Mouse (Mus musculus): ENCODE measurements around the gene Acot11. TPM values are rescaled to one million over a fixed set of nuclear protein-coding genes. Genes with fewer than 3 reads are reported as not detected.

Acot11 gene
- 7.7 and 9.1 TPM in 2 replicates for polyA plus RNA-seq (2021; fragmentation: Nextera tagmentation)
- long read RNA-seq, experiment 1, full-length matches to known transcripts = 8 of 24 reads
- long read RNA-seq, experiment 1, partial matches to known transcripts = 3 of 24 reads
- long read RNA-seq, experiment 1, other reads (novel, unspliced or antisense) = 13 of 24 reads
- long read RNA-seq, experiment 2, full-length matches to known transcripts = 45 of 75 reads
- long read RNA-seq, experiment 2, partial matches to known transcripts = 10 of 75 reads
- long read RNA-seq, experiment 2, other reads (novel, unspliced or antisense) = 20 of 75 reads

DNA sequence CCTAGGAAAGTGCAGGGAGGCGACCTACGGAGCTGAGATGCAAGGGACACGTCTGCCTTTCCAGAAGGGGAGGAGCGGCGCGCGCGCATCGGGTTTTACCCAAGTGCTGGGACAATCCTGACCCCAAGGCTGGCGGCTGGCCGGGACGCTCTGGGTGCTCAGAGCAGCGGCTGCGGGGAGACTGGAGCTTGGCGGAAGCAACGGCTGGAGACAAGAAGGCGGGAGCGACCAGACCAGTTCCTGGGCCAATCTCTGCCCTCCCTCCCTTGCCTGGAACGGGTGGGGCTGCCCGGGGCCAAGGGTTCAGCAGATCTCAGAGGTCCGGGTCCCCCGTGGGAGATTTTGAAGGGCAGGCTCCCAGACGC is at the start of gene Acot11:
Acot11 (minus strand) TSS at position 89 of the 365 bp plus-strand sequence.

GRCm38 (mm10) chr4:106733636-106734035 is 71.2 kb downstream of the Acot11 start, which contains the start of gene Fam151a:
Gene Fam151a, plus strand, starts transcription at chr4:106733889.

DNA sequence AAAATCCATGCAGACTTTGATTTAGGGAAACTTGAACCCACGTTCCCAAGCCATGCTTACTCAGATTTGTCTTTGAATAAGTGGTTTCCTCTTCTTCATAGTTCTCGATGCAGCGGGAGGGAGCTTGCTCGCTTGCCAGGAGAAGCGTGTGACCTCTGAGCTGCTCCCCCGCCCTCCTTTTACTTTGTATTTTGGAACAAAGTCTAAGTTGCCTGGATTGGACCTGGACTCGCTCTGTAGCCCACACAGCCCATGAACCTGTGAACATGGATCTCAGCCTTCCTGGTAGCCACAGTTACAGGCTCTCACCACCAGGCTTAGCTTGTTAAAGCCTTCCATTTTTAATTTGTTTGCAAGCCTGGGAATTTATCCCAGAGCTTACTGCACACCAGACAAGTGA is 74.0 kb downstream of the Acot11 start, which contains the start of gene Mroh7:
Mroh7 (minus strand) TSS at position 112 of the 400 bp plus-strand sequence.

Other genes with a start within 250 kb of the Acot11 start
- gene Dhcr24, start 244.0 kb downstream of the Acot11 start, polyA plus RNA-seq (2021; fragmentation: Nextera tagmentation) = 16.8 and 18.7 TPM in 2 replicates
- 0.26 TPM in 1 of 2 replicates, not detected in the other for gene Lexm, start 187.8 kb downstream of the Acot11 start, polyA plus RNA-seq (2021; fragmentation: Nextera tagmentation)
- 0.35 and 0.53 TPM in 2 replicates for gene Ttc22, start 182.6 kb downstream of the Acot11 start, polyA plus RNA-seq (2021; fragmentation: Nextera tagmentation)
- gene Pars2, start 153.9 kb downstream of the Acot11 start, polyA plus RNA-seq (2021; fragmentation: Nextera tagmentation) = 12.2 and 16.0 TPM in 2 replicates
- 32.0 and 32.8 TPM in 2 replicates for gene Ttc4, start 126.1 kb downstream of the Acot11 start, polyA plus RNA-seq (2021; fragmentation: Nextera tagmentation)
- 0.21 and 0.25 TPM in 2 replicates for gene Mroh7, start 74.1 kb downstream of the Acot11 start, polyA plus RNA-seq (2021; fragmentation: Nextera tagmentation)
- gene Fam151a, start 71.1 kb downstream of the Acot11 start, polyA plus RNA-seq (2021; fragmentation: Nextera tagmentation) = not detected in 2 replicates
- gene Ssbp3, start 105.7 kb upstream of the Acot11 start, polyA plus RNA-seq (2021; fragmentation: Nextera tagmentation) = 19.4 and 21.0 TPM in 2 replicates

Measured in layer of hippocampus, adult 6 months (tissue).